Mouse (Mus musculus): Measurements from ENCODE around the gene Psen2. TPM values are rescaled to one million over a fixed set of nuclear protein-coding genes. Genes with fewer than 3 reads are reported as not detected.

Psen2 gene
- total and polyA plus RNA-seq, 3 experiments = 23.4 to 46.1 (median 45.3) TPM

DNA sequence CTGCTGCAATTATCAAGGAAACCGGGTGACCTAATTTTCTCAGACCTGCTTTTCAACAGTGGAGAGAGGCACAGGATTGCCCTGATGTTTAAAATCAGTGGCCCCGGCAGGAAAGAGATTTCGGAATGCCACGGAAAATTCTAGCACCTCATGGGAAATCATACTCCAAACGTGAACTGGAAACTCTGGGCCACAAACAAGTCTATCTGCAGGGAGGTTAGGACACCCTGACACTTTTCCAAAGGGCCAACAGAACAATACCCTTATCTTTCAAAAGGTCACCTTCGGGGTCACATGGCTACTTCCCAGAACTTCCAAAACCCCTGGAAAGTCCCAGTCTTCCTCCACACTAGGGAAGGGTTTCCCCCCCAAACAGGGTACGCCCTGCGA lies 12.8 kb downstream of the Psen2 start:
- no peak overlapping the region for H3K27ac ChIP-seq (ENCODE audit: insufficient read depth, low read depth)
- no peaks in the 10 kb centered on the region for H3K9me3 ChIP-seq (replicated peaks; ENCODE audit: low read length)
- no peaks in the 10 kb centered on the region for H3K27me3 ChIP-seq (replicated peaks)
- in situ Hi-C loops (cut with MboI; ENCODE audit: low pct_ligation_motif_present, low pct_unique_long_range_greater_than_20kb, low sequenced_read_pairs) (loop anchor here (25.0 kb wide), 2 partner anchors 287 to 512 kb away; no protein-coding TSS in a partner anchor), dilution Hi-C loops (cut with MboI; ENCODE audit: extremely low pct_ligation_motif_present, extremely low pct_unique_long_range_greater_than_20kb, low sequenced_read_pairs) (no loop called here)
- H3K9ac ChIP-seq (ENCODE audit: insufficient read depth, low read depth) = no peak overlapping the region
- no peak for DNase-seq (ENCODE audit: extremely low read depth)
- no peak overlapping the region for H3K4me3 ChIP-seq (replicated peaks in 1 of 3; ENCODE audit: low read depth in 2 of 3, low read length in 2 of 3, poor library complexity in 1 of 3)
- H3K36me3 ChIP-seq (replicated peaks in 1 of 2; ENCODE audit: control insufficient read depth in 1 of 2, insufficient read depth in 1 of 2, low read length in 1 of 2) = peaks cover 0 to 29% of the 10 kb centered on the region in 2 experiments
- no peak overlapping the region for H3K4me2 ChIP-seq (ENCODE audit: insufficient read depth, low read depth, poor library complexity, severe bottlenecking)
- no peaks in the 10 kb centered on the region for H3K79me2 ChIP-seq (replicated peaks; ENCODE audit: control insufficient read depth, extremely low read depth, insufficient read depth, poor library complexity, severe bottlenecking)
- H3K4me1 ChIP-seq (ENCODE audit: control insufficient read depth in 1 of 2, insufficient read depth in 2 of 2) = peaks cover 13 to 81% of the 10 kb centered on the region in 2 experiments
- TF ChIP-seq E2F4 (IDR thresholded peaks at IDR 0.05; ENCODE audit: insufficient replicate concordance, low read depth, low read length) (no peak), ZKSCAN1 (IDR thresholded peaks at IDR 0.05; ENCODE audit: borderline replicate concordance, low read depth, low read length) (no peak), ZMIZ1 (IDR thresholded peaks at IDR 0.05; ENCODE audit: low read depth, low read length) (no peak), NRF1 (IDR thresholded peaks at IDR 0.05; ENCODE audit: low read depth, low read length) (no peak), MAX (IDR thresholded peaks at IDR 0.05; ENCODE audit: low read length) (no peak)

DNA sequence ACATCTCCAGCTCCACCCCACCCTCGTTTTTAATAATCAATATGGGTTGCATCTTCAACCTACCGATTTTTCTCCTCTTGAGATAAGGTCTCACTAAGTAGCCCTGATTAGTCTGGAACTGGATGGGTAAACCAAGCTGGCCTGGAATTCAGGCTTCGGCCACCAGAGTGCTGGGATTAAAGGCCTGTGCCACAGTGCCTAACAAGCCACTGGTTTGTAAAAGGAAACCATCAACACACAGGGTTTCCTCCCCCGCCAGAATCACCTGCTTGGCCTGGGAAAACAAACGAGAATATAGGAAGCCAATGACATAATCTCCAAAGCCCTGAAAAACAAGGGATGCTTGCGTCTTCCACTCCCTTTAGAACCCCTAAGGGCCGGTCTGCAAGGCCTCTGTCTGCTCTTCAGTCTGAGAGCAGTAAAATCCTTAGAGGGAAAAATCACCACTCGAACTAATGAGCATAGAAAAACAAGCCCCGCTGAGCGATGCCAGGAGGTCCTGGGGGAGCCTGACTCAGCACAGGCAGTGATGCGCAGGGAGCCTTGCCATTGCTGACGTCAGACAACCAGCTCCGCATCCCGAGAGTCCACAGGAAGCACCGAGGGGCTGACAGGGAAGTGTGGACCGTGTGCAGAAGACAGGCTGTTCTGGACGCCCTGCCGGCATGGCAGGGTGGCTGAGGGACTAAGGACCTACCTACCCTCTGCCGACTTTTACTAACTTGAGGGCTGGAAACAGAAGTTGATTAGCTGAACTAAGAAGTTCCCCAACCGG lies 13.4 kb downstream of the Psen2 start:
- dilution Hi-C loops (cut with MboI; ENCODE audit: extremely low pct_ligation_motif_present, extremely low pct_unique_long_range_greater_than_20kb, low sequenced_read_pairs) = no loop called here
- Histone ChIP-seq H3K4me3 (replicated peaks in 1 of 3; ENCODE audit: low read depth in 2 of 3, low read length in 2 of 3, poor library complexity in 1 of 3) (peak overlapping the region in 1 of 3 experiments; percentile 29), H3K27me3 (replicated peaks) (no peaks in the 10 kb centered on the region), H3K4me2 (ENCODE audit: insufficient read depth, low read depth, poor library complexity, severe bottlenecking) (no peak overlapping the region), H3K4me1 (ENCODE audit: control insufficient read depth in 1 of 2, insufficient read depth in 2 of 2) (peaks cover 13 to 75% of the 10 kb centered on the region in 2 experiments), H3K9ac (ENCODE audit: insufficient read depth, low read depth) (no peak overlapping the region), H3K27ac (ENCODE audit: insufficient read depth, low read depth) (no peak overlapping the region; the same call in 1 of the 2 replicates), H3K79me2 (replicated peaks; ENCODE audit: control insufficient read depth, extremely low read depth, insufficient read depth, poor library complexity, severe bottlenecking) (no peaks in the 10 kb centered on the region), H3K9me3 (replicated peaks; ENCODE audit: low read length) (no peaks in the 10 kb centered on the region), H3K36me3 (replicated peaks in 1 of 2; ENCODE audit: control insufficient read depth in 1 of 2, insufficient read depth in 1 of 2, low read length in 1 of 2) (peaks cover 4 to 35% of the 10 kb centered on the region in 2 experiments)
- DNase-seq (ENCODE audit: extremely low read depth) = peak; percentile 75
- in situ Hi-C loops (cut with MboI; ENCODE audit: low pct_ligation_motif_present, low pct_unique_long_range_greater_than_20kb, low sequenced_read_pairs) = loop anchor here (25.0 kb wide), 2 partner anchors 287 to 512 kb away; no protein-coding TSS in a partner anchor
- peak; percentile 38; the same call in 1 of the 2 replicates for TF ChIP-seq ETS1 (conservative IDR thresholded peaks at IDR 0.05; ENCODE audit: low read depth, low read length)
- TF ChIP-seq MXI1 (IDR thresholded peaks at IDR 0.05; ENCODE audit: low read depth, low read length) = no peak

- H3K27me3 ChIP-seq (replicated peaks) = no peaks in the 10 kb centered on the region
- H3K4me2 ChIP-seq (ENCODE audit: insufficient read depth, low read depth, poor library complexity, severe bottlenecking) = no peak overlapping the region
- TF ChIP-seq ZNF384 (IDR thresholded peaks at IDR 0.05; ENCODE audit: low read depth, low read length) (no peak), KAT2A (IDR thresholded peaks at IDR 0.05; ENCODE audit: insufficient replicate concordance, low read length) (no peak), SIN3A (IDR thresholded peaks at IDR 0.05; ENCODE audit: low read length) (no peak), NELFE (IDR thresholded peaks at IDR 0.05; ENCODE audit: low read depth, low read length) (no peak), SMC3 (IDR thresholded peaks at IDR 0.05; ENCODE audit: low read depth, low read length) (no peak), BHLHE40 (IDR thresholded peaks at IDR 0.05; ENCODE audit: low read depth, low read length) (peak; percentile 61), EP300 (IDR thresholded peaks at IDR 0.05; ENCODE audit: low read length) (no peak), MAZ (IDR thresholded peaks at IDR 0.05; ENCODE audit: low read depth, low read length) (no peak), ETS1 (conservative IDR thresholded peaks at IDR 0.05; ENCODE audit: low read depth, low read length) (peak; percentile 32; the same call in 1 of the 2 replicates), PAX5 (IDR thresholded peaks at IDR 0.05; ENCODE audit: low read length) (no peak), CTCF (conservative IDR thresholded peaks at IDR 0.05 in 1 of 2, IDR thresholded peaks at IDR 0.05 in 1 of 2; ENCODE audit: low read depth in 2 of 2, low read length in 2 of 2) (no peak), MAFK (IDR thresholded peaks at IDR 0.05; ENCODE audit: insufficient replicate concordance, low read length) (no peak), POLR2A (IDR thresholded peaks at IDR 0.05; ENCODE audit: low read depth, low read length) (no peak), TBP (conservative IDR thresholded peaks at IDR 0.05; ENCODE audit: low read depth, low read length) (no peak)
- no peak for DNase-seq (ENCODE audit: extremely low read depth)
- no peak overlapping the region for H3K27ac ChIP-seq (ENCODE audit: insufficient read depth, low read depth)
- H3K9ac ChIP-seq (ENCODE audit: insufficient read depth, low read depth) = no peak overlapping the region
- no peak overlapping the region for H3K4me3 ChIP-seq (replicated peaks in 1 of 3; ENCODE audit: low read depth in 2 of 3, low read length in 2 of 3, poor library complexity in 1 of 3)
- dilution Hi-C loops (cut with MboI; ENCODE audit: extremely low pct_ligation_motif_present, extremely low pct_unique_long_range_greater_than_20kb, low sequenced_read_pairs) = no loop called here
- no peaks in the 10 kb centered on the region for H3K79me2 ChIP-seq (replicated peaks; ENCODE audit: control insufficient read depth, extremely low read depth, insufficient read depth, poor library complexity, severe bottlenecking)
- in situ Hi-C loops (cut with MboI; ENCODE audit: low pct_ligation_motif_present, low pct_unique_long_range_greater_than_20kb, low sequenced_read_pairs) = no loop called here
- no peaks in the 10 kb centered on the region for H3K9me3 ChIP-seq (replicated peaks; ENCODE audit: low read length)
- peaks cover 11 to 40% of the 10 kb centered on the region in 2 experiments for H3K36me3 ChIP-seq (replicated peaks in 1 of 2; ENCODE audit: control insufficient read depth in 1 of 2, insufficient read depth in 1 of 2, low read length in 1 of 2)
- peaks cover 8 to 64% of the 10 kb centered on the region in 2 experiments; a peak in 2 of 4 replicates for H3K4me1 ChIP-seq (ENCODE audit: control insufficient read depth in 1 of 2, insufficient read depth in 2 of 2)
Observed at GRCm38 (mm10) chr1:180248593-180249146, 14.6 kb downstream of the Psen2 start.

All from CH12.LX (cell line).